Mouse (Mus musculus) embryonic facial prominence, embryonic 10.5 days (tissue): ENCODE data around the gene Rab44. TPM values are rescaled to one million over a fixed set of nuclear protein-coding genes. Genes with fewer than 3 reads are reported as not detected.
"Not testable (repeated sequence)": the region's sequence is repeated elsewhere in the genome, so short reads cannot be mapped to it uniquely, and the experiment has no call there.

Experiments used
- DNase-seq: peaks from one replicate; pipeline ENCODE4 v3.0.0-alpha.2; 2017; ENCODE audit warnings: low spot score
- H3K27ac ChIP-seq: fragments of 300-500 bp; sonication (generic); replicated peaks from 2 replicates; pipeline ENCODE4 v1.5.1; 2016; ENCODE audit warnings: mild to moderate bottlenecking
- H3K27me3 ChIP-seq: fragments of 300-500 bp; sonication (generic); replicated peaks from 2 replicates; pipeline ENCODE4 v1.6.1; 2016; ENCODE audit warnings: low read depth, mild to moderate bottlenecking; ENCODE audit not compliant: poor library complexity, severe bottlenecking
- H3K36me3 ChIP-seq: fragments of 300-500 bp; sonication (generic); replicated peaks from 2 replicates; pipeline ENCODE4 v1.6.1; 2016; ENCODE audit warnings: mild to moderate bottlenecking, moderate library complexity
- H3K4me1 ChIP-seq: fragments of 300-500 bp; sonication (generic); 2 replicates; pipeline ENCODE4 v1.6.1; 2016
- H3K4me3 ChIP-seq: fragments of 300-500 bp; sonication (generic); 2 replicates; pipeline ENCODE4 v1.5.1; 2016; ENCODE audit warnings: mild to moderate bottlenecking, moderate library complexity
- H3K9me3 ChIP-seq: fragments of 300-500 bp; sonication (generic); 2 replicates; pipeline ENCODE4 v1.6.1; 2016; ENCODE audit warnings: mild to moderate bottlenecking
- WGBS: fragments of 180-500 bp; shearing (Covaris S2); methylation state at CpG from one replicate; pipeline ENCODE4 v1.1.7; 2016; 5-methylcytosine and 5-hydroxymethylcytosine counted together
- polyA plus RNA-seq: library from polyadenylated mRNA; unstranded; fragments of >200 nt; fragmentation: Nextera tagmentation; extraction: Ambion mirVana; gene quantifications from 2 replicates; pipeline ENCODE4 v1.2.1, GENCODE M21; 2016

Rab44 gene
- polyA plus RNA-seq, 1 experiment from 2014 or later, result 0.21 TPM

DNA sequence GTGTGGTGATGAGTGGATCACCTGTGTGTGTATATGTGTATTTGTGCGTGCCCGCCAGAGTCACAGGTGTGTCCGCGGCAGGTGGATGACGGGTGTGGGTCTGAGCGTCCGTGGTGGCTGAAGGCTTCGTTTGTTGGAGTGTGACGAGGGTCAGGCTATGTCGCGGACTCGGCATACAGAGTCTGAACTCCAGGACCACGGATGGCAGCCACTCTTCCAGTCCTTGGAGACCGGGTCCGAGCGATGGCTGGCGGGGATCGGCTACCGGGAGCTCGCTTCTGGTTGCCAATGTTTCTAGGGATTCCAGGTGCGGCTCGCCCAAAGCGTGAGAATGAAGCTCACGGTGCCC is 20.0 kb upstream of the Rab44 start:
- Histone ChIP-seq H3K27me3 (peaks cover 65% of the 10 kb centered on the region), H3K9me3 (no peaks in the 10 kb centered on the region), H3K36me3 (peaks cover 5% of the 10 kb centered on the region), H3K4me3 (peak overlapping the region; percentile 60), H3K4me1 (peaks cover 41% of the 10 kb centered on the region), H3K27ac (peak overlapping the region; percentile 65)
- 2% methylated on average over 24 of the region's 24 CpGs for WGBS
- DNase-seq, result no peak

DNA sequence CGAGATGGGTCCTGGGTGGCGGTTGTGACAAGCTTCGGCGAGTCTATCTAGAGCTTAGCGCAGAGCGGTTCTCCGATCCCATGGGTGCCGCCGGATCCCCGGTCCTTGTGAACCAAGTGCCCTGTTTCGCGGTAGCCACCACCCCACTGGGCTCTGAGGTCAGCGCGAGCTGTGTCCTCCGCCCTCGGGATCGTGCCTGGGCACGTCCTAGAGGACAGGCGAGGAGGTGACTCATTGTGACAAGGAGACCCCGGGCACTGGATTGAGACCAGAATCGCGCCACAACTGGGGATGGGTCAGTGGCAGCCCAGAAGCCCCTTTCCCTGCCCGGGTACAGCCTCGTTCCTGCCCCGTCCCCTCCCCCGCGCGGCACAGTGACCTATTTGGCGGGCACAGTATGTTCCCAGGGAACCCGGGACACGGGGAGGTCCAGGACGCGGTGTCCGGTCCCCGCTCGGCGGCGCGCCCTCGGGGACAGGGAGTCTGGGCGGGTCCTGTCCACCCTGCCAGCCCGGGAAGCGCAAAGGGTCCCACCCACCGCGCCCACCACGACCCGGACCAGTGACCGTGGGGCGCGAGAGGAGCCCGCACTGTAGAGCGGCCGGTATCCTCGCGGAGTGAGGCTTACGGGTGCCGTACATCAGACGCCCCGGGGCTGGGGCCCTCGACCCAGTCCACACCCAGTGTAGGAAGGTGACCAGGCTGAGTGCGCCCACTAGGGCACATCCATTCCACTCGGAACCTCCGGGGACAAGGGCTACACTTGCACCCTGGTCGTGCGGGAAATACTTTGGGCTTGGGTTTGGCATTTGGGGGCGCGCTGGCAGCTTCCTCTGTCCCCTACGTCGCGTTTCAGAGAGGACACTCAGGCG is 19.4 kb upstream of the Rab44 start:
- Histone ChIP-seq H3K4me1 (peaks cover 41% of the 10 kb centered on the region), H3K4me3 (peak overlapping the region; percentile 60), H3K27me3 (peaks cover 65% of the 10 kb centered on the region), H3K9me3 (no peaks in the 10 kb centered on the region), H3K27ac (peak overlapping the region; percentile 65), H3K36me3 (peaks cover 9% of the 10 kb centered on the region)
- peak; percentile 53 for DNase-seq
- whole genome bisulfite sequencing, result under 1% methylated on average over 71 of the region's 71 CpGs

DNA sequence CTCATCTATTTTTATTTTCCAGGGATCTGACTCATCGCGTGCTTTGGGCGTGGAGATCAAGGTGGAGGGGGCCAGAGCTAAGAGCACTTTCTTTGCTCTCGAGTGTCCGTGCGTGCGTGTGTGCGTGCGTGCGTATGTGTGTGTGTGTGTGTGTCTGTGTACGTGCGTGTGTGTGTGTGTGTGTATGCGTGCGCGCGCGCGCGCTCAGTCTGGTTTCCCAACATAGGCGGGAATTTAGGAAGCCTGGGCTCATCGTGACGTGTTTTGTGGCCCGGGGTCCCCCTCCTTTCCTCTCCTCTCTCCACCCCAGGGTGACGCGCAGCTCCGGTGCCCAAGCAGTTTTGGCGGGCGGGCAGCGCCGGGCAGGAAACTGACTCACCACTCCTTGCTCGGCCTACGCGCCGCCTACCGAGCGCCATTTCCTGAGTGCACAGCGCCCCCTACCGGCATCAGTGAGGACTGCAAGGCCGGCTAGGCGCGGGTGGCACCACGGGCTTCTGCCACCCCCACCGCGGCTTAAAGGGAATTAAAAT is 18.7 kb upstream of the Rab44 start:
- peaks cover 65% of the 10 kb centered on the region for H3K27me3 ChIP-seq
- peak; percentile 92 for DNase-seq
- peak overlapping the region; percentile 65 for H3K27ac ChIP-seq

DNA sequence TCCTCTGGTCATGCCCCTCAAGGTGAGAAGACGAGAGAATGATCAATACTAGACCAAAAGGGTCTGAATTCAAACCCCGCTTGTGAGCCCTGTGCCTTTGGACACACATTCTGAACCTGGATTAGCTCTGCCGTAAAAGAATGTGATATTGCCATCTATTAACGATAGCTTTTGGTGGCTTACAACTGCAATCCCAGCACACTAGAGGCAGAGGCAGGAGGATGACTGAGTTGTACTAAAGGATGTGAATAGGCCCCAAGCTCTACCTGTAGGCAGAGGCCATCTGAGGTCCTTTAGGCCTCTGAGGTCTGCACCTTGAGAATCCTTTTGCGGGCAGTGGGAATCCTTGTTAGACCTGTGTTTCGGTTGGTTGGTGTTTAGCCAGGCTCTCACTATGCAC is 17.7 kb upstream of the Rab44 start:
- 91% methylated on average over 6 of the region's 6 CpGs for WGBS
- peaks cover 4% of the 10 kb centered on the region; the same call in 1 of the 2 replicates for H3K9me3 ChIP-seq
- H3K4me3 ChIP-seq, result no peak overlapping the region
- peaks cover 41% of the 10 kb centered on the region for H3K4me1 ChIP-seq
- no peak for DNase-seq
- peaks cover 58% of the 10 kb centered on the region for H3K27me3 ChIP-seq
- no peak overlapping the region for H3K27ac ChIP-seq
- peaks cover 18% of the 10 kb centered on the region for H3K36me3 ChIP-seq

More for the DNA sequence above, 18.7 kb upstream of the Rab44 start:
- Histone ChIP-seq H3K36me3 (peaks cover 16% of the 10 kb centered on the region), H3K4me1 (peaks cover 41% of the 10 kb centered on the region), H3K9me3 (no peaks in the 10 kb centered on the region), H3K4me3 (peak overlapping the region; percentile 60)
- under 1% methylated on average over 44 of the region's 44 CpGs for WGBS

DNA sequence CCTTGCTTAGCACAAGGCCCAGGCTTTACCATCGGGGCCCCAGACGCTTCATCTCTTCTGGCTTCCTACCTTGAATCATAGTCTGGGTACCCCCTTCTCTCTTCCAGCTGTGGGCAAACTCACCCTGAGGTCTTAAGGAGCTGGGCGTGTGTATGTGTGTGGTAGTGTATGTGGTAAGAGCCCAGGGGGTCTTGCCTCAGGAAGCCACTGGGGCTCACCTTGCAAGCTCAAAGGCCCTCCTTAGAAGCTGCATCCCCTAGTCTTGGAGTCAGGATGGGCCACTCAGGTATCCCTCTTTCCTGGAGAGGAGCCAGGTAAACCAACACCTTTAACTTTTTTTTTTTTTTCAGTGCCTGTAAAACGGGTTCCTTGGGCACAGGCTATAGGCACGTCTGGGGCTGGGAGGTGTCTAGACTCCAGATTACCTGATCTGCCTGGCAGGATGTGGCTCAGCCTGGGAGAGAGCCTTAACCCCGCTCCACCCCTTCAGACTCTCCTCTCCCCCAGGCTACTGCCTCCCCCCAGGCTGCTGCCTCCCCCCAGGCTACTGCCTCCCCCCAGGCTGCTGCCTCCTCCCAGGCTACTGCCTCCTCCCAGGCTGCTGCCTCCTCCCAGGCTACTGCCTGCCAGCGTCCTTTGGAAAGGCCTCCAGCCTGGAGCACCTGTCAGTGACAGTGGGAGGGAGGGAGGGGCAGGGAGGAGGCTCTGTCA is 16.9 kb upstream of the Rab44 start:
- WGBS, result 56% methylated on average over 7 of the region's 7 CpGs
- Histone ChIP-seq H3K9me3 (peaks cover 4% of the 10 kb centered on the region; the same call in 1 of the 2 replicates), H3K27me3 (peaks cover 52% of the 10 kb centered on the region), H3K4me1 (peaks cover 38% of the 10 kb centered on the region), H3K36me3 (peaks cover 18% of the 10 kb centered on the region), H3K27ac (no peak overlapping the region), H3K4me3 (no peak overlapping the region)
- no peak for DNase-seq

DNA sequence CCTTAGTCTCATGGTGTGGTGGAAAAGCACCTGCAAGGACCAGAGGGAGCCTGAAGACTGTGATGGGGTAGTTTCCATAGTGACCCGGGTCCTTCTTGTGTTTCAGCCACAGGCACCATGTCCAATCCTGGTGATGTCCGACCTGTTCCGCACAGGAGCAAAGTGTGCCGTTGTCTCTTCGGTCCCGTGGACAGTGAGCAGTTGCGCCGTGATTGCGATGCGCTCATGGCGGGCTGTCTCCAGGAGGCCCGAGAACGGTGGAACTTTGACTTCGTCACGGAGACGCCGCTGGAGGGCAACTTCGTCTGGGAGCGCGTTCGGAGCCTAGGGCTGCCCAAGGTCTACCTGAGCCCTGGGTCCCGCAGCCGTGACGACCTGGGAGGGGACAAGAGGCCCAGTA is 15.7 kb upstream of the Rab44 start:
- Histone ChIP-seq H3K36me3 (peaks cover 18% of the 10 kb centered on the region), H3K27me3 (peaks cover 39% of the 10 kb centered on the region), H3K4me1 (peaks cover 30% of the 10 kb centered on the region), H3K27ac (no peak overlapping the region), H3K9me3 (peaks cover 4% of the 10 kb centered on the region; the same call in 1 of the 2 replicates), H3K4me3 (no peak overlapping the region)
- WGBS, result 95% methylated on average over 24 of the region's 24 CpGs
- no peak for DNase-seq

DNA sequence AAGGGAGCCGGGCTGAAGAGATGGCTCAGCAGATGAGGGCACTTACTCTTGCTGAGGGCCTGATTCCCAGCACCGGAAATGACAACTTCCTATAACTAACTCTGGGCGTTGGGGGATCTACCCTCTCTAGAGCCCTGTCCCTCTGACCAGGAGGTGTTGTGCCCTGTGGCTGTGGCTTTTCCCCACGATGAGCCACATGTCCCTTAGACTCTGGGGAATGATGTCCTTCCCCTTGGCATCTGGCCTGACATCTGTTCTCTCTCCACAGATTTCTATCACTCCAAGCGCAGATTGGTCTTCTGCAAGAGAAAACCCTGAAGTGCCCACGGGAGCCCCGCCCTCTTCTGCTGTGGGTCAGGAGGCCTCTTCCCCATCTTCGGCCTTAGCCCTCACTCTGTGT is 14.9 kb upstream of the Rab44 start:
- Histone ChIP-seq H3K36me3 (peaks cover 18% of the 10 kb centered on the region), H3K27me3 (peaks cover 31% of the 10 kb centered on the region), H3K9me3 (peaks cover 8% of the 10 kb centered on the region), H3K27ac (no peak overlapping the region), H3K4me1 (peaks cover 22% of the 10 kb centered on the region), H3K4me3 (no peak overlapping the region)
- 88% methylated on average over 8 of the region's 8 CpGs for WGBS
- no peak for DNase-seq

DNA sequence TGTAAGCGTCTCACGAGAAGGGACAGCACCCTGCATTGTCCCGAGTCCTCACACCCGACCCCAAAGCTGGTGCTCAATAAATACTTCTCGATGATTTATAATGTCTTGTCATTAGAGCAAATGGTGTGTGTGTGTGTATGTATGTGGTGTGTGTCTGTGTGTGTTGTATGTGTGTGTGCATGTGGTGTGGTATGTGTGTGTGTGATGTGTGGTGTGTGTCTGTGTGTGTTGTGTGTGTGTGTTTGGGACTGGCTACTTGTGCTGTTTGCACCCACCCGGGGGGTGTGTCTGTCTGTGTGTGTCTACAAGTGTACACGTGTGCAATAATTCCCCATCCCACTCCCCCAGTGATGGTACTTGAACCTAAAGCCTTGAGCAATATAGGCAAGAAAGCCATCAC is 13.3 kb upstream of the Rab44 start:
- 91% methylated on average over 7 of the region's 7 CpGs for WGBS
- peaks cover 15% of the 10 kb centered on the region; the same call in 1 of the 2 replicates for H3K27me3 ChIP-seq
- peaks cover 11% of the 10 kb centered on the region for H3K9me3 ChIP-seq
- no peak for DNase-seq
- H3K4me1 ChIP-seq, result peaks cover 7% of the 10 kb centered on the region; the same call in 1 of the 2 replicates
- H3K4me3 ChIP-seq, result no peak overlapping the region
- no peak overlapping the region for H3K27ac ChIP-seq
- peaks cover 18% of the 10 kb centered on the region for H3K36me3 ChIP-seq

DNA sequence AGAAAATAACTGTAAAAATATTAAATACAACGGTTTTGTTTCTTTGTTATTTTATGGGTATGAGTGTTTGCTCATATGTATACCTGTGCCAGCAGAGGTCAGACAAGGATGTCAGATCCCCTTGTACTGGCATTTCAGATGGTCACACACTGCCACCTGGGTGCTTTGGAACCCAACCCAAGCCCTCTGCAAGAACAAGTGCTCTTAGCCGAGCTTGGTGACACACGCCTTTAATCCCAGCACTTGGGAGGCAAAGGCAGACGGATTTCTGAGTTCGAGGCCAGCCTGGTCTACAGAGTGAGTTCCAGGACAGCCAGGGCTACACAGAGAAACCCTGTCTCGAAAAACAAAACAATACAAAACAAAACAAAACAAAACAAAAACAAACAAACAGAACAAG is 3.6 kb upstream of the Rab44 start:
- H3K9me3 ChIP-seq, H3K27ac ChIP-seq, H3K4me1 ChIP-seq, H3K4me3 ChIP-seq, H3K27me3 ChIP-seq, DNase-seq, H3K36me3 ChIP-seq: not testable (repeated sequence)
- WGBS, result 81% methylated on average over 6 of the region's 6 CpGs

DNA sequence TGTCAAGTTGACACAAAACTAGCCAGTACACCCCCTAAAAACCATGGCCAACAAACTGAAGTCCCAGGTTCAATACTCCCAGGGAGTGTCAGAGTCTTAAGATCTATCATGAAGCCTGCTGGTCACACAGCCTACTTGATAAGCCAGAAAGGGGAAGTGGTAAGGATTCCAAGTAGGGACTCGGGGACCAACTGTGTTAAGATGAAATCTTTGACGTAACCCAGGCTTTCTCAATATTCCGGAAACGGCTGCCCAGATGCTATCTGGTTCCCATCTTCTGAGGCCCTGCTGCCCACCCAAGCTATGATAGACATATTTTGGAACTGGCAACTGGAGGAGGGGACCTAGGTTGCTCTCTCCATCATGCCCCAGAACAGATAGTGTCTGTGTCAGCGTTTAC is 2.6 kb upstream of the Rab44 start:
- Histone ChIP-seq H3K9me3 (0 out of 2 replicates have a peak, but pooled peaks cover 5% of the 10 kb centered on the region), H3K4me1 (no peaks in the 10 kb centered on the region), H3K27ac (no peak overlapping the region), H3K4me3 (no peak overlapping the region), H3K36me3 (no peaks in the 10 kb centered on the region), H3K27me3 (no peaks in the 10 kb centered on the region)
- WGBS, result 90% methylated on average over 5 of the region's 5 CpGs
- no peak for DNase-seq

DNA sequence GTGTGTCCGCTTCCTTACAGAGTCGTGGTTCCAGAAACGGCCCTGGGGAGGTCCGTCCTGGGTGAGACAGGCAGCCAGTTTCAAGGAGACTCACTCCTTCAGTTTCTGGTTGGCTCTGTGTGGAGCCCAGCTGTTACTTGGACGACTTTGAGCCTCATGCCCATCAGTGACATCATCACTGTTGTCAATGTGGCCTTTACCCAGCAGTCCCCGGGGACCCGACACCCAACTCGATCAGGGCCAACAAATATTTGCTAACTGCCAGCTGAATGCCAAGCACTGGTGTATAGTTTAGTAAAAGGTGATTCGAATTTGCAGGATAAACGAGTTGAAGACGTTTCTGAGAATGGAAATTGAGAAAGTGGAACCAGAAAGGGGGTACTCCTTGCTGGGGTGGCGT is 2.1 kb downstream of the Rab44 start:
- no peaks in the 10 kb centered on the region for H3K36me3 ChIP-seq
- H3K27me3 ChIP-seq, result no peaks in the 10 kb centered on the region
- WGBS, result 75% methylated on average over 12 of the region's 12 CpGs
- H3K4me3 ChIP-seq, result no peak overlapping the region
- H3K27ac ChIP-seq, result no peak overlapping the region
- DNase-seq, result no peak
- no peaks in the 10 kb centered on the region for H3K9me3 ChIP-seq
- peaks cover 6% of the 10 kb centered on the region; the same call in 1 of the 2 replicates for H3K4me1 ChIP-seq

DNA sequence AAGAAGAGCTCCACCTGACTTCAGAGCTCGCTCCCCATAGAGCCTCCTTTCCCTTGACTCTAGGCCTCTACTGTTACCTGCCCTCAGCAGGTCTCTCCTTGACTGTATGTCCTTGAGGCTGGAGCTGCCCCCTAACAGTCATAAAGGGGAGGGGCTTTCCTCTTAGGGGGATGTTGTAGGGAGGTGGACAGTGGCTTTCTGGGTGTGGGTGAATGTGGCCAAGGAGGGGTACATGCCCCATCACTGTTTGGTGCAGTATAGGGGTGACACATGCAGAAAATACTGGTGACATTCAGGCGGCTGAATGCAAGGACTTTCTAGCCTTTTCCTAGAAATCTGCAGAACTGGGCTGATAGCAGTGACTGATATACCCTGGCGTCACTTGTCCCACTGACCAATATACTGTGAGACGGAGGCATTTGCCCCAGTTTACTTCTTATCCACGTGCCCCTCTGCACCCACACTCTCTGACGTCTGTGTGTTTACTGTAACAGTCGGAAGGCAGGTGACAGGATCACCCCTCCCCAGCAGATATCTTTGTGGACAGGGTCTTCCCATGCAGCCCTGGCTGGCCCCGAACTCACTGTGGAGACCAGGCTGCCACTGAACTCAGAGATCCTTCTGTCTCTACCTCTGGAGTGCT is 3.2 kb downstream of the Rab44 start:
- Histone ChIP-seq H3K4me1 (peaks cover 6% of the 10 kb centered on the region; the same call in 1 of the 2 replicates), H3K27me3 (no peaks in the 10 kb centered on the region), H3K36me3 (no peaks in the 10 kb centered on the region), H3K4me3 (no peak overlapping the region), H3K9me3 (no peaks in the 10 kb centered on the region), H3K27ac (no peak overlapping the region)
- 78% methylated on average over 8 of the region's 8 CpGs for WGBS
- no peak for DNase-seq
